ENCODE assay signal across 8 mouse cellular contexts in genomic region chr7:44589149-44589548, GRCm38 (mm10). TPM values are rescaled to one million over a fixed set of nuclear protein-coding genes. Genes with fewer than 3 reads are reported as not detected.
DNase-seq lines count a peak whose midpoint lies in the region; ATAC-seq and TF ChIP-seq lines count a peak whose summit lies in the region.

No protein-coding gene starts in this region.

- under 1% methylated on average over 32 of the region's 33 CpGs for WGBS in midbrain, postnatal 0 days
- under 1% methylated on average over 30 of the region's 33 CpGs for WGBS in stomach, embryonic 15.5 days

- H3K4me2 ChIP-seq in midbrain, postnatal 0 days (ENCODE audit: low read depth, low read length, poor library complexity, severe bottlenecking) = peak overlapping the region; percentile 91
- peak overlapping the region; percentile 100 for H3K4me2 ChIP-seq in stomach, embryonic 15.5 days

- no peaks in the 10 kb centered on the region for H3K9me3 ChIP-seq in midbrain, postnatal 0 days (ENCODE audit: low read length)
- no peaks in the 10 kb centered on the region for H3K9me3 ChIP-seq in stomach, embryonic 15.5 days

- ATAC-seq in midbrain, postnatal 0 days (ENCODE audit: low FRiP score) = peak; percentile 6; the same call in 1 of the 2 replicates
- peak; percentile 52 for ATAC-seq in stomach, embryonic 15.5 days (ENCODE audit: insufficient read depth, low FRiP score, low read depth)

- H3K4me1 ChIP-seq in midbrain, postnatal 0 days (ENCODE audit: insufficient read depth, low read length) = peaks cover 17% of the 10 kb centered on the region
- peaks cover 45% of the 10 kb centered on the region for H3K4me1 ChIP-seq in stomach, embryonic 15.5 days

- H3K9ac ChIP-seq in midbrain, postnatal 0 days (replicated peaks; ENCODE audit: low read length, poor library complexity, severe bottlenecking) = peak overlapping the region; percentile 25
- H3K9ac ChIP-seq in stomach, embryonic 15.5 days = 0 out of 2 replicates have a peak overlapping the region, but pooled peaks have one; percentile 19

- peak overlapping the region; percentile 49 for H3K27ac ChIP-seq in midbrain, postnatal 0 days (ENCODE audit: low read depth, low read length)
- H3K27ac ChIP-seq in stomach, embryonic 15.5 days = no peak overlapping the region

- no peaks in the 10 kb centered on the region for H3K27me3 ChIP-seq in midbrain, postnatal 0 days (ENCODE audit: insufficient read depth, low read length)
- H3K27me3 ChIP-seq in stomach, embryonic 15.5 days (replicated peaks) = peaks cover 78% of the 10 kb centered on the region

- peak; percentile 59 for DNase-seq in urinary bladder, postnatal 14 days (ENCODE audit: low spot score)
- no peak for DNase-seq in urinary bladder, postnatal 4 days (ENCODE audit: low spot score in 2 of 2)
- DNase-seq in embryo, embryonic 11 days = peak; percentile 93
- peak; percentile 48 to 65 for DNase-seq in heart, adult 9 months (ENCODE audit: low spot score in 2 of 2)
- DNase-seq in kidney, adult 9 months = peak; percentile 95
- DNase-seq in liver = peak; percentile 72
- peak; percentile 88 for DNase-seq in midbrain, postnatal 0 days (ENCODE audit: low spot score)

- no peaks in the 10 kb centered on the region for H3K36me3 ChIP-seq in midbrain, postnatal 0 days (ENCODE audit: insufficient read depth, low read length)
- H3K36me3 ChIP-seq in stomach, embryonic 15.5 days = no peaks in the 10 kb centered on the region

- peak overlapping the region; percentile 70 for H3K4me3 ChIP-seq in midbrain, postnatal 0 days (ENCODE audit: low read depth, low read length)
- peak overlapping the region; percentile 55 for H3K4me3 ChIP-seq in stomach, embryonic 15.5 days (replicated peaks)

- peak; percentile 24 for TF ChIP-seq CTCF in midbrain, postnatal 0 days (IDR thresholded peaks at IDR 0.05)

RNA-seq across cellular contexts. Expression of gene Kcnc3, which starts 1.3 kb away (rescaled TPM):
- 17.2 and 25.4 TPM in 2 replicates for total RNA-seq in midbrain, postnatal 0 days (2014; rRNA removed)
- 6.2 and 6.6 TPM in 2 replicates for polyA plus RNA-seq in midbrain, postnatal 0 days (2015; fragmentation: Nextera tagmentation; extraction: Ambion mirVana)
- 0.30 and 0.39 TPM in 2 replicates for polyA plus RNA-seq in stomach, embryonic 15.5 days (2015; fragmentation: Nextera tagmentation; extraction: Ambion mirVana)

RNA-seq across cellular contexts. Expression of gene Napsa, which starts 17.0 kb away (rescaled TPM):
- total RNA-seq in midbrain, postnatal 0 days (2014; rRNA removed) = not detected in 2 replicates
- polyA plus RNA-seq in midbrain, postnatal 0 days (2015; fragmentation: Nextera tagmentation; extraction: Ambion mirVana) = 0.79 and 0.82 TPM in 2 replicates
- polyA plus RNA-seq in stomach, embryonic 15.5 days (2015; fragmentation: Nextera tagmentation; extraction: Ambion mirVana) = 4.9 and 5.0 TPM in 2 replicates

RNA-seq across cellular contexts. Expression of gene Nr1h2, which starts 35.4 kb away (rescaled TPM):
- 46.8 and 47.7 TPM in 2 replicates for total RNA-seq in midbrain, postnatal 0 days (2014; rRNA removed)
- 41.2 and 48.0 TPM in 2 replicates for polyA plus RNA-seq in midbrain, postnatal 0 days (2015; fragmentation: Nextera tagmentation; extraction: Ambion mirVana)
- 62.9 and 65.0 TPM in 2 replicates for polyA plus RNA-seq in stomach, embryonic 15.5 days (2015; fragmentation: Nextera tagmentation; extraction: Ambion mirVana)

RNA-seq across cellular contexts. Expression of gene Pold1, which starts 40.5 kb away (rescaled TPM):
- total RNA-seq in midbrain, postnatal 0 days (2014; rRNA removed) = 12.9 and 17.5 TPM in 2 replicates
- 8.8 and 9.6 TPM in 2 replicates for polyA plus RNA-seq in midbrain, postnatal 0 days (2015; fragmentation: Nextera tagmentation; extraction: Ambion mirVana)
- polyA plus RNA-seq in stomach, embryonic 15.5 days (2015; fragmentation: Nextera tagmentation; extraction: Ambion mirVana) = 69.8 and 75.6 TPM in 2 replicates

RNA-seq across cellular contexts. Expression of gene Spib, which starts 57.3 kb away (rescaled TPM):
- total RNA-seq in midbrain, postnatal 0 days (2014; rRNA removed) = 0.19 TPM in 1 of 2 replicates, not detected in the other
- 0.14 TPM in 1 of 2 replicates, not detected in the other for polyA plus RNA-seq in midbrain, postnatal 0 days (2015; fragmentation: Nextera tagmentation; extraction: Ambion mirVana)
- polyA plus RNA-seq in stomach, embryonic 15.5 days (2015; fragmentation: Nextera tagmentation; extraction: Ambion mirVana) = 0.40 and 0.42 TPM in 2 replicates

Comparison
In these comparisons a context has a peak if more than half of its experiments do, and no peak if none do; other contexts are left out.
1. DNase-seq: peak in urinary bladder, postnatal 14 days (single experiment), embryo, embryonic 11 days (single experiment), heart, adult 9 months (2 of 2), kidney, adult 9 months (single experiment), liver (single experiment) and midbrain, postnatal 0 days (single experiment); none in urinary bladder, postnatal 4 days (0 of 2).